Mouse (Mus musculus) ES-Bruce4 (cell line): ENCODE data around the gene Slc37a3.

Experiments used
- CTCF ChIP-seq: IDR thresholded peaks from one replicate; pipeline ENCODE4 v1.8.1; 2011; ENCODE audit warnings: low read depth, low read length
- EP300 ChIP-seq: IDR thresholded peaks from 2 replicates; pipeline ENCODE4 v1.6.1; 2011; ENCODE audit warnings: low read depth, low read length; ENCODE audit not compliant: insufficient read depth
- POLR2A ChIP-seq: IDR thresholded peaks from one replicate; pipeline ENCODE4 v1.8.1; 2011; ENCODE audit warnings: low read length; ENCODE audit not compliant: insufficient read depth

- no peak for TF ChIP-seq CTCF
- no peak for TF ChIP-seq POLR2A
- TF ChIP-seq EP300, result no peak
These were observed 87.8 kb downstream of the Slc37a3 start for GRCm38 (mm10) chr6:39289721-39290120.
